Mouse (Mus musculus): ENCODE data around the gene Cntnap2. TPM values are rescaled to one million over a fixed set of nuclear protein-coding genes. Genes with fewer than 3 reads are reported as not detected.

Cntnap2 gene
- total and polyA plus RNA-seq, 2 experiments from 2014 or later = 0.04 to 1.4 TPM

DNA sequence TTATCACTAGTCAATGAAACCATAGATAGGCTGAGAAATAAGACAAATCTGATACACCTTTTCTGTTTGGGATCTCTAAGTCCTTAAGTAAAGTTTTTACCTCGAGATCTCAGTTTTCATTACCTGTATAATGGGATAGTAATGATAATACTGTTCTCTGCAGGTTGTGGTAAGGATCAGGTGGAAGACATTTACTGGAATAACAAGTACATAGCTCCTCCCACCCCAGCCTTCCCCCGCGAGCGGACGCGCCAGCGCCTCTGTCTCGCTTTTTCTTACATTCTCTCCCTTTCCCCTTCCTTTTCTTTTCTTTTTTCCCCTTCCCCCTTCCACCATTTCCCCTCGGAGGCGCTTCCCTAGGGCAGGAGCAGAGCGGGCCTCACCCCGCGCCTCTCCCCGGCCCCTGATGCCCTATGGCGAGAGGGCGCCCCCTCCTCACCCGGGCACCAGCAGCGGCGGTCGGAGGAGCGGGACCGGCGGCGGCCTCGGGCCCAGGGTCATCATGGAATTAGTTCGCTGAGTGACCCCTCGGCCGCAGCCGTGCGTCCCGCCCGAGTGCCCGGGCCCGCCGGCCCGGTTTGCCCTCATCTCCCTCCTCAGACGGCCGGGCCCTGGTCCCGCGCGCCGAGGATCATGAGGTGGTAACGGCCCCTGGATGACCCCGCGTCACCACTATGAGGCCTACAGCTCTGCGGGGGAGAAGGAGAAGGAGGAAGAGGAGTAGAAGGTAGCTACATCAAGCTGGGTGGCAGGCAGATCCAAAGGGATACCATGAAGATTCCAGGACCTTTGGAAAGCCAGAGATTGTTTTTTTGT, 1985.4 kb downstream of the Cntnap2 start:
- no peak overlapping the region for H3K27ac ChIP-seq (ENCODE audit: low read depth)
- H3K4me2 ChIP-seq (ENCODE audit: low read depth, low read length) = peak overlapping the region; percentile 66
- H3K4me3 ChIP-seq (ENCODE audit: low read depth, low read length) = peak overlapping the region; percentile 47
- peak overlapping the region; percentile 48; the same call in 1 of the 2 replicates for H3K9ac ChIP-seq (replicated peaks; ENCODE audit: low read depth, low read length)
- H3K4me1 ChIP-seq (ENCODE audit: control insufficient read depth, insufficient read depth) = no peaks in the 10 kb centered on the region
- H3K9me3 ChIP-seq (replicated peaks; ENCODE audit: control insufficient read depth, low read length) = no peaks in the 10 kb centered on the region
- ATAC-seq (ENCODE audit: insufficient read depth, low read depth) (no peak), DNase-seq (ENCODE audit: low spot score) (no peak)
- no peaks in the 10 kb centered on the region for H3K36me3 ChIP-seq (replicated peaks; ENCODE audit: control insufficient read depth, insufficient read depth, low read length)
- WGBS = 3% methylated on average over 43 of the region's 46 CpGs
- no peak for TF ChIP-seq EP300 (IDR thresholded peaks at IDR 0.05; ENCODE audit: low read depth)
- no peak for TF ChIP-seq CTCF (IDR thresholded peaks at IDR 0.05; ENCODE audit: low read depth)
- no peaks in the 10 kb centered on the region for H3K27me3 ChIP-seq (ENCODE audit: control insufficient read depth, insufficient read depth, low read length)

- Histone ChIP-seq H3K4me1 (ENCODE audit: control insufficient read depth, insufficient read depth) (no peaks in the 10 kb centered on the region), H3K9ac (replicated peaks; ENCODE audit: low read depth, low read length) (no peak overlapping the region), H3K36me3 (replicated peaks; ENCODE audit: control insufficient read depth, insufficient read depth, low read length) (no peaks in the 10 kb centered on the region), H3K27ac (ENCODE audit: low read depth) (no peak overlapping the region), H3K4me3 (ENCODE audit: low read depth, low read length) (no peak overlapping the region), H3K4me2 (ENCODE audit: low read depth, low read length) (no peak overlapping the region), H3K27me3 (ENCODE audit: control insufficient read depth, insufficient read depth, low read length) (no peaks in the 10 kb centered on the region), H3K9me3 (replicated peaks; ENCODE audit: control insufficient read depth, low read length) (no peaks in the 10 kb centered on the region)
- ATAC-seq (ENCODE audit: insufficient read depth, low read depth) (no peak), DNase-seq (ENCODE audit: low spot score) (no peak)
- TF ChIP-seq EP300 (IDR thresholded peaks at IDR 0.05; ENCODE audit: low read depth) (no peak), CTCF (IDR thresholded peaks at IDR 0.05; ENCODE audit: low read depth) (no peak)
- 64% methylated on average over 5 of the region's 5 CpGs for WGBS
Observed at GRCm38 (mm10) chr6:47049051-47049450, 1989.9 kb downstream of the Cntnap2 start.

- ATAC-seq (ENCODE audit: insufficient read depth, low read depth) (no peak), DNase-seq (ENCODE audit: low spot score) (no peak)
- Histone ChIP-seq H3K4me3 (ENCODE audit: low read depth, low read length) (no peak overlapping the region), H3K4me1 (ENCODE audit: control insufficient read depth, insufficient read depth) (no peaks in the 10 kb centered on the region), H3K4me2 (ENCODE audit: low read depth, low read length) (no peak overlapping the region), H3K27ac (ENCODE audit: low read depth) (no peak overlapping the region), H3K36me3 (replicated peaks; ENCODE audit: control insufficient read depth, insufficient read depth, low read length) (no peaks in the 10 kb centered on the region), H3K9ac (replicated peaks; ENCODE audit: low read depth, low read length) (no peak overlapping the region), H3K9me3 (replicated peaks; ENCODE audit: control insufficient read depth, low read length) (no peaks in the 10 kb centered on the region), H3K27me3 (ENCODE audit: control insufficient read depth, insufficient read depth, low read length) (no peaks in the 10 kb centered on the region)
- TF ChIP-seq CTCF (IDR thresholded peaks at IDR 0.05; ENCODE audit: low read depth) (no peak), EP300 (IDR thresholded peaks at IDR 0.05; ENCODE audit: low read depth) (no peak)
- 69% methylated on average over 7 of the region's 7 CpGs for WGBS
Observed at GRCm38 (mm10) chr6:47050319-47051222, 1991.4 kb downstream of the Cntnap2 start.

DNA sequence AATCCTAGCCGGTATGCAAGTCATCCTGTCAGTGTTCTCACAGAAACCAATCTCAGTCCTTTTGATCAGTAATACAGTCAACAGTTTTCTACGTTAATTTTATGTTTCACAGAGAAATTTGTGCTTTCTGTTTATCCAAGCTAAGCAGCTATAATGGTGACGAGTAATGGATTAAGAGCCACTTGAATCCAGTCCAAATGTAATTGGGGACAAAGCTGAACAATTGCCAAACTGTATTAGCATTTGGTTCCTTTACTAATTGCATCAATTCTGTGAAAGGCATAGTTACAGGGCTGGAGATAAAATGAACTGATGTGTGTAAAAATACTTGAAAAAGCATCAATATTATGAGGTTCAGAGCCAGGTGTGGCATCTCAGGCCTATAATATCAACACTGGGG, 2002.2 kb downstream of the Cntnap2 start:
- Histone ChIP-seq H3K27ac (ENCODE audit: low read depth) (no peak overlapping the region), H3K4me1 (ENCODE audit: control insufficient read depth, insufficient read depth) (no peaks in the 10 kb centered on the region), H3K27me3 (ENCODE audit: control insufficient read depth, insufficient read depth, low read length) (no peaks in the 10 kb centered on the region), H3K9me3 (replicated peaks; ENCODE audit: control insufficient read depth, low read length) (no peaks in the 10 kb centered on the region), H3K4me3 (ENCODE audit: low read depth, low read length) (no peak overlapping the region), H3K36me3 (replicated peaks; ENCODE audit: control insufficient read depth, insufficient read depth, low read length) (no peaks in the 10 kb centered on the region), H3K4me2 (ENCODE audit: low read depth, low read length) (no peak overlapping the region), H3K9ac (replicated peaks; ENCODE audit: low read depth, low read length) (no peak overlapping the region)
- DNase-seq (ENCODE audit: low spot score) (no peak), ATAC-seq (ENCODE audit: insufficient read depth, low read depth) (no peak)
- TF ChIP-seq CTCF (IDR thresholded peaks at IDR 0.05; ENCODE audit: low read depth) = no peak
- TF ChIP-seq EP300 (IDR thresholded peaks at IDR 0.05; ENCODE audit: low read depth) = no peak
- WGBS = 70% methylated on average over 3 of the region's 3 CpGs

GRCm38 (mm10) chr6:47089998-47090397, 2030.8 kb downstream of the Cntnap2 start:
- DNase-seq (ENCODE audit: low spot score) (no peak), ATAC-seq (ENCODE audit: insufficient read depth, low read depth) (no peak)
- Histone ChIP-seq H3K9me3 (replicated peaks; ENCODE audit: control insufficient read depth, low read length) (no peaks in the 10 kb centered on the region), H3K27ac (ENCODE audit: low read depth) (no peak overlapping the region), H3K9ac (replicated peaks; ENCODE audit: low read depth, low read length) (no peak overlapping the region), H3K4me1 (ENCODE audit: control insufficient read depth, insufficient read depth) (no peaks in the 10 kb centered on the region), H3K4me3 (ENCODE audit: low read depth, low read length) (no peak overlapping the region), H3K27me3 (ENCODE audit: control insufficient read depth, insufficient read depth, low read length) (no peaks in the 10 kb centered on the region), H3K36me3 (replicated peaks; ENCODE audit: control insufficient read depth, insufficient read depth, low read length) (no peaks in the 10 kb centered on the region), H3K4me2 (ENCODE audit: low read depth, low read length) (no peak overlapping the region)
- WGBS = 80% methylated on average over 4 of the region's 4 CpGs
- TF ChIP-seq EP300 (IDR thresholded peaks at IDR 0.05; ENCODE audit: low read depth) = no peak
- TF ChIP-seq CTCF (IDR thresholded peaks at IDR 0.05; ENCODE audit: low read depth) = no peak
